Mouse (Mus musculus) left cerebral cortex, postnatal 25 days (tissue): ENCODE measurements around the gene Fa2h. TPM values are rescaled to one million over a fixed set of nuclear protein-coding genes. Genes with fewer than 3 reads are reported as not detected.
"Not testable (repeated sequence)": the region's sequence is repeated elsewhere in the genome, so short reads cannot be mapped to it uniquely, and the experiment has no call there.

Experiments
- DNase-seq, 2 experiments: peaks; one replicate each; pipeline ENCODE4 v3.0.0; 2022; ENCODE audit warnings: low spot score in 2 of 2, mixed read lengths in 1 of 2
- intact Hi-C: fragments of 180-260 bp; cut with DNase I; formaldehyde crosslinking; loops from one replicate; pipeline ENCODE4 v1.15.1; 2025
- total RNA-seq, 2 experiments: library from RNA; stranded (reverse); gene quantifications; 2 replicates each; pipeline ENCODE4 v1.2.3; 2021

Fa2h gene
- total RNA-seq, 2 experiments from 2014 or later = 22.3 to 28.8 TPM

GRCm38 (mm10) chr8:111363489-111363888 is 30.1 kb downstream of the Fa2h start:
- intact Hi-C loops = no loop called here
- DNase-seq = peak in 1 of 2 experiments; percentile 57

GRCm38 (mm10) chr8:111360579-111361209 is 32.9 kb downstream of the Fa2h start:
- no peak for DNase-seq
- intact Hi-C loops = no loop called here

- intact Hi-C loops = no loop called here
- no peak for DNase-seq
Observed at GRCm38 (mm10) chr8:111359936-111360335, 33.7 kb downstream of the Fa2h start.

GRCm38 (mm10) chr8:111358905-111359304 is 34.7 kb downstream of the Fa2h start:
- intact Hi-C loops = no loop called here
- no peak for DNase-seq

GRCm38 (mm10) chr8:111357433-111357832 is 36.2 kb downstream of the Fa2h start:
- DNase-seq = no peak
- intact Hi-C loops = no loop called here

- peak; percentile 16 to 60 for DNase-seq
- intact Hi-C loops = no loop called here
Observed at GRCm38 (mm10) chr8:111353497-111353896, 40.1 kb downstream of the Fa2h start.

GRCm38 (mm10) chr8:111352289-111352688 is 41.3 kb downstream of the Fa2h start:
- DNase-seq = no peak
- intact Hi-C loops = no loop called here

GRCm38 (mm10) chr8:111350577-111350976 is 43.0 kb downstream of the Fa2h start:
- no peak for DNase-seq

GRCm38 (mm10) chr8:111343225-111343624 is 50.4 kb downstream of the Fa2h start:
- intact Hi-C loops = loop anchor here (1.0 to 10.0 kb wide), 2 partner anchors 96 to 322 kb away; no protein-coding TSS in a partner anchor
- DNase-seq = peak; percentile 76 to 86

More at GRCm38 (mm10) chr8:111350577-111350976, 43.0 kb downstream of the Fa2h start:
- intact Hi-C loops = no loop called here

GRCm38 (mm10) chr8:111340186-111340585 is 53.4 kb downstream of the Fa2h start:
- intact Hi-C loops = loop anchor here (10.0 kb wide), 1 partner anchor 325 kb away; no protein-coding TSS in a partner anchor
- no peak for DNase-seq

- intact Hi-C loops = loop anchor here (5.0 kb wide), 1 partner anchor 54 kb away; the partner anchor contains the start of gene Fa2h
- no peak for DNase-seq
Observed at GRCm38 (mm10) chr8:111338370-111339208, 55.0 kb downstream of the Fa2h start.

GRCm38 (mm10) chr8:111337890-111338347 is 55.7 kb downstream of the Fa2h start, which contains the start of gene Mlkl:
Mlkl (minus strand) TSS chr8:111338177.
- no peak for DNase-seq
- intact Hi-C loops = loop anchor here (5.0 kb wide), 1 partner anchor 54 kb away; the partner anchor contains the start of gene Fa2h

GRCm38 (mm10) chr8:111337311-111337889 is 56.2 kb downstream of the Fa2h start:
- no peak for DNase-seq
- intact Hi-C loops = loop anchor here (5.0 kb wide), 1 partner anchor 55 kb away; the partner anchor contains the start of gene Fa2h

- intact Hi-C loops = loop anchor here (5.0 kb wide), 1 partner anchor 56 kb away; the partner anchor contains the start of gene Fa2h
- DNase-seq = no peak
Observed at GRCm38 (mm10) chr8:111336692-111337091, 56.9 kb downstream of the Fa2h start.

GRCm38 (mm10) chr8:111325222-111325790 is 68.3 kb downstream of the Fa2h start:
- no peak for DNase-seq
- intact Hi-C loops = no loop called here

GRCm38 (mm10) chr8:111314729-111315128 is 78.9 kb downstream of the Fa2h start:
- DNase-seq = no peak
- intact Hi-C loops = no loop called here

- intact Hi-C loops, DNase-seq: not testable (repeated sequence)
Observed at GRCm38 (mm10) chr8:111313961-111314360, 79.7 kb downstream of the Fa2h start.

GRCm38 (mm10) chr8:111312758-111313162 is 80.9 kb downstream of the Fa2h start:
- intact Hi-C loops = no loop called here

GRCm38 (mm10) chr8:111310006-111310405 is 83.6 kb downstream of the Fa2h start:
- intact Hi-C loops, DNase-seq: not testable (repeated sequence)

More at GRCm38 (mm10) chr8:111312758-111313162, 80.9 kb downstream of the Fa2h start:
- DNase-seq = no peak
